Mouse (Mus musculus) midbrain, embryonic 10.5 days (tissue): ENCODE measurements around the gene Pld5. TPM values are rescaled to one million over a fixed set of nuclear protein-coding genes. Genes with fewer than 3 reads are reported as not detected.
"Not testable (repeated sequence)": the region's sequence is repeated elsewhere in the genome, so short reads cannot be mapped to it uniquely, and the experiment has no call there.

Experiments
- DNase-seq: peaks from one replicate; pipeline ENCODE4 v3.0.0-alpha.2; 2017; ENCODE audit warnings: low spot score
- H3K27ac ChIP-seq: fragments of 300-500 bp; sonication (generic); replicated peaks from 2 replicates; pipeline ENCODE4 v1.5.1; 2016; ENCODE audit warnings: mild to moderate bottlenecking
- H3K27me3 ChIP-seq: fragments of 300-500 bp; sonication (generic); 2 replicates; pipeline ENCODE4 v1.6.1; 2016; ENCODE audit warnings: low read depth, mild to moderate bottlenecking; ENCODE audit not compliant: poor library complexity, severe bottlenecking
- H3K36me3 ChIP-seq: fragments of 300-500 bp; sonication (generic); 2 replicates; pipeline ENCODE4 v1.6.1; 2016; ENCODE audit warnings: mild to moderate bottlenecking, moderate library complexity
- H3K4me1 ChIP-seq: fragments of 300-500 bp; sonication (generic); 2 replicates; pipeline ENCODE4 v1.6.1; 2016
- H3K4me3 ChIP-seq: fragments of 300-500 bp; sonication (generic); 2 replicates; pipeline ENCODE4 v1.5.1; 2016; ENCODE audit warnings: mild to moderate bottlenecking, moderate library complexity
- H3K9me3 ChIP-seq: fragments of 300-500 bp; sonication (generic); replicated peaks from 2 replicates; pipeline ENCODE4 v1.6.1; 2016; ENCODE audit warnings: mild to moderate bottlenecking
- WGBS: fragments of 180-500 bp; shearing (Covaris S2); methylation state at CpG from one replicate; pipeline ENCODE4 v1.1.7; 2016; 5-methylcytosine and 5-hydroxymethylcytosine counted together
- polyA plus RNA-seq: library from polyadenylated mRNA; unstranded; fragments of >200 nt; fragmentation: Nextera tagmentation; extraction: Ambion mirVana; gene quantifications from 2 replicates; pipeline ENCODE4 v1.2.1, GENCODE M21; 2016

The Pld5 gene
- polyA plus RNA-seq, 1 experiment from 2014 or later: 0.84 TPM

- no peak overlapping the region for H3K4me3 ChIP-seq
- no peak overlapping the region for H3K27ac ChIP-seq
- 22% methylated on average over 1 of the region's 1 CpGs for WGBS
Measured at GRCm38 (mm10) chr1:176024501-176024900, 250.6 kb downstream of the Pld5 start.

GRCm38 (mm10) chr1:176018523-176018922 lies 256.6 kb downstream of the Pld5 start:
- Histone ChIP-seq H3K36me3 (no peaks in the 10 kb centered on the region), H3K27me3 (peaks cover 25% of the 10 kb centered on the region), H3K9me3 (no peaks in the 10 kb centered on the region), H3K4me1 (peaks cover 20% of the 10 kb centered on the region), H3K27ac (no peak overlapping the region), H3K4me3 (no peak overlapping the region)
- WGBS: 96% methylated on average over 3 of the region's 3 CpGs
- no peak for DNase-seq

More at GRCm38 (mm10) chr1:176024501-176024900, 250.6 kb downstream of the Pld5 start:
- no peak for DNase-seq
- H3K27me3 ChIP-seq: no peaks in the 10 kb centered on the region
- H3K4me1 ChIP-seq: peaks cover 3% of the 10 kb centered on the region; the same call in 1 of the 2 replicates
- H3K9me3 ChIP-seq: no peaks in the 10 kb centered on the region
- H3K36me3 ChIP-seq: no peaks in the 10 kb centered on the region

GRCm38 (mm10) chr1:176016076-176016475 lies 259.0 kb downstream of the Pld5 start:
- H3K4me1 ChIP-seq: peaks cover 30% of the 10 kb centered on the region
- H3K9me3 ChIP-seq: no peaks in the 10 kb centered on the region
- 62% methylated on average over 3 of the region's 3 CpGs for WGBS
- DNase-seq: no peak
- no peak overlapping the region for H3K4me3 ChIP-seq
- no peaks in the 10 kb centered on the region for H3K36me3 ChIP-seq
- peaks cover 34% of the 10 kb centered on the region for H3K27me3 ChIP-seq
- no peak overlapping the region for H3K27ac ChIP-seq

- Histone ChIP-seq H3K4me3 (no peak overlapping the region), H3K27me3 (peaks cover 34% of the 10 kb centered on the region), H3K4me1 (peaks cover 30% of the 10 kb centered on the region), H3K36me3 (no peaks in the 10 kb centered on the region), H3K9me3 (no peaks in the 10 kb centered on the region), H3K27ac (peak overlapping the region; percentile 17; the same call in 1 of the 2 replicates)
- peak; percentile 19 for DNase-seq
- WGBS: 20% methylated on average over 3 of the region's 3 CpGs
Measured at GRCm38 (mm10) chr1:176013497-176014268, 261.4 kb downstream of the Pld5 start.

- no peak for DNase-seq
- Histone ChIP-seq H3K27ac (no peak overlapping the region), H3K4me3 (no peak overlapping the region), H3K4me1 (peaks cover 30% of the 10 kb centered on the region), H3K36me3 (no peaks in the 10 kb centered on the region), H3K27me3 (peaks cover 29% of the 10 kb centered on the region), H3K9me3 (no peaks in the 10 kb centered on the region)
Measured at GRCm38 (mm10) chr1:176011535-176011934, 263.6 kb downstream of the Pld5 start.

- Histone ChIP-seq H3K9me3 (no peaks in the 10 kb centered on the region), H3K4me1 (peaks cover 25% of the 10 kb centered on the region)
- DNase-seq: no peak
Measured at GRCm38 (mm10) chr1:176011072-176011471, 264.0 kb downstream of the Pld5 start.

GRCm38 (mm10) chr1:176008411-176008810 lies 266.7 kb downstream of the Pld5 start:
- Histone ChIP-seq H3K27ac (no peak overlapping the region), H3K9me3 (no peaks in the 10 kb centered on the region), H3K36me3 (no peaks in the 10 kb centered on the region), H3K4me1 (peaks cover 8% of the 10 kb centered on the region), H3K4me3 (no peak overlapping the region), H3K27me3 (peaks cover 10% of the 10 kb centered on the region)
- no peak for DNase-seq
- WGBS: 83% methylated on average over 2 of the region's 2 CpGs

More at GRCm38 (mm10) chr1:176011072-176011471, 264.0 kb downstream of the Pld5 start:
- Histone ChIP-seq H3K36me3 (no peaks in the 10 kb centered on the region), H3K27ac (no peak overlapping the region), H3K4me3 (no peak overlapping the region), H3K27me3 (peaks cover 24% of the 10 kb centered on the region)

GRCm38 (mm10) chr1:176000599-176000998 lies 274.5 kb downstream of the Pld5 start:
- no peak overlapping the region for H3K27ac ChIP-seq
- H3K4me1 ChIP-seq: no peaks in the 10 kb centered on the region
- WGBS: 85% methylated on average over 5 of the region's 5 CpGs

GRCm38 (mm10) chr1:175997076-175997651 lies 277.9 kb downstream of the Pld5 start:
- no peak for DNase-seq
- Histone ChIP-seq H3K4me3 (no peak overlapping the region), H3K36me3 (no peaks in the 10 kb centered on the region), H3K27me3 (no peaks in the 10 kb centered on the region), H3K27ac (no peak overlapping the region), H3K4me1 (no peaks in the 10 kb centered on the region), H3K9me3 (no peaks in the 10 kb centered on the region)
- 75% methylated on average over 7 of the region's 7 CpGs for WGBS

More at GRCm38 (mm10) chr1:176000599-176000998, 274.5 kb downstream of the Pld5 start:
- Histone ChIP-seq H3K9me3 (no peaks in the 10 kb centered on the region), H3K4me3 (no peak overlapping the region), H3K36me3 (no peaks in the 10 kb centered on the region), H3K27me3 (no peaks in the 10 kb centered on the region)
- DNase-seq: no peak

DNA sequence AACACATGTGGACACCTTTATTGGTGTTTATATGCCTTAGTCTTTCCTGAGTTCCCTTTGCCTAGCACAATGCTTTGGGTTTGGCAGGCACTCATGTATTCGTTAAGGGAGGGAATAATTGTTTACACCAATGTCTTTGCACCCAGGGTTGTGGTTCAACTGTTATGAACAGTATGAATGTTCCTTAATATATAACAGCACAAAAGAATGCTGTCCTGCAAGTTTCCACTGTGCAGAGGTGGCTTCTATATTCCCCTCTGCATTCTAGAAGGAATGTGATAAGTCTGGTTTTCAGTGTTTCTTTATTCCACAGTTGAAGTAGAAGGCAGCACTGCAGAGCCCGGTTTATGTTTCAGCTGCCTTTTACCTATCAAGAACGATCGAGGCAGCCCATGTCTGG lies 286.2 kb downstream of the Pld5 start:
- Histone ChIP-seq H3K4me3 (no peak overlapping the region), H3K9me3 (no peaks in the 10 kb centered on the region), H3K27ac (no peak overlapping the region), H3K27me3 (no peaks in the 10 kb centered on the region), H3K4me1 (no peaks in the 10 kb centered on the region), H3K36me3 (no peaks in the 10 kb centered on the region)
- WGBS: 91% methylated on average over 4 of the region's 4 CpGs
- no peak for DNase-seq

- H3K4me3 ChIP-seq: no peak overlapping the region
- no peaks in the 10 kb centered on the region for H3K4me1 ChIP-seq
- WGBS: 95% methylated on average over 5 of the region's 5 CpGs
- no peaks in the 10 kb centered on the region for H3K36me3 ChIP-seq
- no peaks in the 10 kb centered on the region for H3K9me3 ChIP-seq
- DNase-seq: no peak
- no peak overlapping the region for H3K27ac ChIP-seq
- no peaks in the 10 kb centered on the region for H3K27me3 ChIP-seq
Measured at GRCm38 (mm10) chr1:175988448-175988847, 286.7 kb downstream of the Pld5 start.

DNA sequence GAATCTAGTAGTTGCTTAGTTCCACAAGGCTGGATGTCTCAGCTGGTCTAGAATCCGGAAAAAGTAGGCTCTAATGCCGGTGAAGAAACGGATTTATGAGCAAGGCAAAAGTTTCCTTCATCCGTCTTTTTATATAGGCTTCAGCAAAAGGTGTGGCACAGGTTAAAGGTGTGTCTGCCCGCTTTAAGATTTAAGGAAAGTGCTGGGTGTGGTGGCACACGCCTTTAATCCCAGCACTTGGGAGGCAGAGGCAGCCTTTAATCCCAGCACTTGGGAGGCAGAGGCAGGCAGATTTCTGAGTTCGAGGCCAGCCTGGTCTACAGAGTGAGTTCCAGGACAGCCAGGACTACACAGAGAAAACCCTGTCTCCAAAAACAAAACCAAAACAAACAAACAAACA lies 296.1 kb downstream of the Pld5 start, which contains the start of gene Rbm8a2:
TSS of gene Rbm8a2 (minus strand) at position 101 of the 400 bp plus-strand sequence.
- 93% methylated on average over 7 of the region's 7 CpGs for WGBS
- not testable (repeated sequence) for H3K4me1 ChIP-seq, H3K9me3 ChIP-seq, H3K36me3 ChIP-seq, H3K27ac ChIP-seq, H3K4me3 ChIP-seq, H3K27me3 ChIP-seq, DNase-seq

DNA sequence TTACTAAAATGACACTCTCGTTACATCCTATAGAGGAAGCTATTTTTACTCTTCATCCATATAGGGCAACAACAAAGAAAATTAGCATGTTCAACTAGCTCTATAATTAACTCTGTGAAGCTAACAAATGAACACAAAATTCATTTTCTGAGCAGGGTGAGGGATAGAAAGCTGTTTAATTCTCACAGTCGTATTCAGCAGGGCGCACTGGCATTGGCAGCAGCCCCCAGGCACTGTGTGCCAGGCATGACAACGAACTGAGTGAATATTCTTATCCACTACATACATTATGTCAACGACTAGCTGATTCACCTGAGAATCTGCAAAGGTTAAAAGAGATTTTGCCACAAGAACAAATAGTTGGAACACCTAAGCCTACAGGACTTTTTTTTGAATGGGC lies 304.4 kb downstream of the Pld5 start:
- Histone ChIP-seq H3K9me3 (no peaks in the 10 kb centered on the region), H3K36me3 (no peaks in the 10 kb centered on the region), H3K4me1 (no peaks in the 10 kb centered on the region), H3K4me3 (no peak overlapping the region), H3K27ac (no peak overlapping the region), H3K27me3 (no peaks in the 10 kb centered on the region)
- no peak for DNase-seq
- WGBS: 83% methylated on average over 5 of the region's 5 CpGs
